Mouse (Mus musculus): ENCODE measurements around the gene Fn3krp.

DNA sequence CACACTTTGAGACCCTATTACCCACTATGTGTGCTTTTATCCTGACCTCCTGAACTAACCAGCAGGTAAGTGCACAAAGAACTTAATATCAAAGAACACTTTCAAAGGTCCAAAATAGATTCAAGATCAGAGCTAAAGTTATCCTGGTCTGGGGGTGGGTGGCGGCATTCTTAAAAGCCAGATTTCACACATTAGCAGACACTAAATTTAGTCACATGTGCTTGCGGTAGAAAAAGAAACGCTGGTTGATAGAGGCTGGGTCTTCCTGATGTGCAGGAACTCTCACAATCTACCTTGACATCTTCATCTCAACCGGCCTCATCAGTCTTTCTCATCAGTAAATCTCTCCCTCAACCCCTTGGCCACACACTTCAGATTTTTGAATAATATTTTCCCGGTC lies 6.4 kb upstream of the Fn3krp start:
- no peak for TF ChIP-seq CTCF (IDR thresholded peaks at IDR 0.05 in 2 of 3, conservative IDR thresholded peaks at IDR 0.05 in 1 of 3; ENCODE audit: control insufficient read depth in 1 of 3, insufficient read depth in 1 of 3, low read depth in 2 of 3, low read length in 3 of 3, poor library complexity in 1 of 3, severe bottlenecking in 1 of 3)
- TF ChIP-seq POLR2A (IDR thresholded peaks at IDR 0.05; ENCODE audit: control insufficient read depth in 1 of 2, insufficient read depth in 1 of 2, low read depth in 1 of 2, low read length in 2 of 2, poor library complexity in 1 of 2): no peak
- TF ChIP-seq GATA1 (IDR thresholded peaks at IDR 0.05; ENCODE audit: low read depth, low read length): no peak
- no peak for TF ChIP-seq ZMIZ1 (IDR thresholded peaks at IDR 0.05; ENCODE audit: low read depth, low read length)
- TF ChIP-seq MAZ (IDR thresholded peaks at IDR 0.05; ENCODE audit: low read depth, low read length): no peak
- TF ChIP-seq CHD1 (IDR thresholded peaks at IDR 0.05; ENCODE audit: low read depth, low read length): no peak
- no peak for TF ChIP-seq ZC3H11A (IDR thresholded peaks at IDR 0.05; ENCODE audit: low read depth, low read length)

Measured in MEL (cell line).